Mouse (Mus musculus) limb, embryonic 14.5 days (tissue): ENCODE data around the gene Ifitm6. TPM values are rescaled to one million over a fixed set of nuclear protein-coding genes. Genes with fewer than 3 reads are reported as not detected.

Experiments used
- ATAC-seq: fragments of 200-750 bp; cut with Nextera tagmentation; 2 replicates; pipeline ENCODE4 v1.8.0; 2017; ENCODE audit warnings: low read depth, moderate number of reproducible peaks, moderate TSS enrichment; ENCODE audit not compliant: low FRiP score
- DNase-seq: peaks from one replicate; pipeline ENCODE4 v3.0.0-alpha.2; 2015; ENCODE audit warnings: low spot score
- H3K27ac ChIP-seq: fragments of 300-500 bp; sonication (generic); replicated peaks from 2 replicates; pipeline ENCODE4 v1.5.1; 2014; ENCODE audit warnings: low read depth, mild to moderate bottlenecking, low read length, moderate library complexity, mixed read lengths
- H3K27me3 ChIP-seq: fragments of 300-500 bp; sonication (generic); 2 replicates; pipeline ENCODE4 v1.6.1; 2014; ENCODE audit warnings: low read length, mixed read lengths; ENCODE audit not compliant: control insufficient read depth, insufficient read depth
- H3K36me3 ChIP-seq: fragments of 300-500 bp; sonication (generic); 2 replicates; pipeline ENCODE4 v1.6.1; 2014; ENCODE audit warnings: mild to moderate bottlenecking, low read length, moderate library complexity, mixed read lengths; ENCODE audit not compliant: control insufficient read depth, insufficient read depth
- H3K4me1 ChIP-seq: fragments of 300-500 bp; sonication (generic); 2 replicates; pipeline ENCODE4 v1.6.1; 2014; ENCODE audit warnings: antibody characterized with exemption, low read length, mixed read lengths; ENCODE audit not compliant: control insufficient read depth, insufficient read depth
- H3K4me2 ChIP-seq: fragments of 300-500 bp; sonication (generic); replicated peaks from 2 replicates; pipeline ENCODE4 v1.6.1; 2014; ENCODE audit warnings: low read depth, mild to moderate bottlenecking, low read length, moderate library complexity; ENCODE audit not compliant: severe bottlenecking
- H3K4me3 ChIP-seq: fragments of 300-500 bp; sonication (generic); replicated peaks from 2 replicates; pipeline ENCODE4 v1.5.1; 2014; ENCODE audit warnings: low read length
- H3K9ac ChIP-seq: fragments of 300-500 bp; sonication (generic); 2 replicates; pipeline ENCODE4 v1.6.1; 2014; ENCODE audit warnings: mild to moderate bottlenecking, low read depth, low read length, moderate library complexity; ENCODE audit not compliant: severe bottlenecking
- H3K9me3 ChIP-seq: fragments of 300-500 bp; sonication (generic); 2 replicates; pipeline ENCODE4 v1.6.1; 2016; ENCODE audit warnings: low read length; ENCODE audit not compliant: control insufficient read depth
- POLR2A ChIP-seq: fragments of 200-500 bp; IDR thresholded peaks from 2 replicates; pipeline ENCODE4 v1.8.0; 2012; ENCODE audit warnings: inconsistent platforms, mild to moderate bottlenecking, moderate library complexity, borderline replicate concordance; ENCODE audit not compliant: insufficient read depth, insufficient read length; ENCODE audit errors: extremely low read depth
- WGBS: fragments of 180-500 bp; shearing (Covaris S2); extraction: QIAGEN DNeasy Blood & Tissue Kit; methylation state at CpG from one replicate; pipeline ENCODE4 v1.1.7; 2014; 5-methylcytosine and 5-hydroxymethylcytosine counted together
- polyA plus RNA-seq, 2 experiments: library from polyadenylated mRNA; depleted of rRNA in 1 of 2; stranded (reverse) in 1 of 2; unstranded in 1 of 2; fragments of >200 nt; fragmentation: Nextera tagmentation in 1 of 2; extraction: Ambion mirVana in 1 of 2; gene quantifications; 2 replicates each; pipeline versions ENCODE4 v1.2.1 to v1.2.3; 2012 to 2014

Ifitm6 gene
- polyA plus RNA-seq, 2 experiments, result 1.7 to 1.8 TPM

GRCm38 (mm10) chr7:140990622-140991021 lies 27.1 kb downstream of the Ifitm6 start:
- ATAC-seq, result no peak
- Histone ChIP-seq H3K27me3 (no peaks in the 10 kb centered on the region), H3K4me3 (no peak overlapping the region), H3K9me3 (no peaks in the 10 kb centered on the region), H3K9ac (no peak overlapping the region), H3K36me3 (no peaks in the 10 kb centered on the region), H3K4me1 (peaks cover 8% of the 10 kb centered on the region), H3K4me2 (no peak overlapping the region), H3K27ac (no peak overlapping the region)
- 38% methylated on average over 5 of the region's 5 CpGs for WGBS
- DNase-seq, result no peak
- no peak for TF ChIP-seq POLR2A

GRCm38 (mm10) chr7:140990185-140990584 lies 27.5 kb downstream of the Ifitm6 start:
- no peak overlapping the region for H3K4me3 ChIP-seq
- H3K4me1 ChIP-seq, result peaks cover 8% of the 10 kb centered on the region
- no peak overlapping the region for H3K4me2 ChIP-seq
- no peaks in the 10 kb centered on the region for H3K9me3 ChIP-seq
- H3K27me3 ChIP-seq, result no peaks in the 10 kb centered on the region
- 60% methylated on average over 6 of the region's 6 CpGs for WGBS
- no peak overlapping the region for H3K9ac ChIP-seq
- ATAC-seq (no peak), DNase-seq (no peak)
- TF ChIP-seq POLR2A, result no peak
- H3K36me3 ChIP-seq, result no peaks in the 10 kb centered on the region
- H3K27ac ChIP-seq, result no peak overlapping the region

- H3K4me3 ChIP-seq, result no peak overlapping the region
- H3K36me3 ChIP-seq, result no peaks in the 10 kb centered on the region
- H3K27me3 ChIP-seq, result no peaks in the 10 kb centered on the region
- no peak overlapping the region for H3K9ac ChIP-seq
- no peak for TF ChIP-seq POLR2A
- no peak for ATAC-seq
- WGBS, result 79% methylated on average over 4 of the region's 4 CpGs
- no peak overlapping the region for H3K4me2 ChIP-seq
- no peak overlapping the region for H3K27ac ChIP-seq
- H3K4me1 ChIP-seq, result peaks cover 8% of the 10 kb centered on the region
- no peaks in the 10 kb centered on the region for H3K9me3 ChIP-seq
- DNase-seq, result no peak
Measured at GRCm38 (mm10) chr7:140989022-140989421, 28.7 kb downstream of the Ifitm6 start.

DNA sequence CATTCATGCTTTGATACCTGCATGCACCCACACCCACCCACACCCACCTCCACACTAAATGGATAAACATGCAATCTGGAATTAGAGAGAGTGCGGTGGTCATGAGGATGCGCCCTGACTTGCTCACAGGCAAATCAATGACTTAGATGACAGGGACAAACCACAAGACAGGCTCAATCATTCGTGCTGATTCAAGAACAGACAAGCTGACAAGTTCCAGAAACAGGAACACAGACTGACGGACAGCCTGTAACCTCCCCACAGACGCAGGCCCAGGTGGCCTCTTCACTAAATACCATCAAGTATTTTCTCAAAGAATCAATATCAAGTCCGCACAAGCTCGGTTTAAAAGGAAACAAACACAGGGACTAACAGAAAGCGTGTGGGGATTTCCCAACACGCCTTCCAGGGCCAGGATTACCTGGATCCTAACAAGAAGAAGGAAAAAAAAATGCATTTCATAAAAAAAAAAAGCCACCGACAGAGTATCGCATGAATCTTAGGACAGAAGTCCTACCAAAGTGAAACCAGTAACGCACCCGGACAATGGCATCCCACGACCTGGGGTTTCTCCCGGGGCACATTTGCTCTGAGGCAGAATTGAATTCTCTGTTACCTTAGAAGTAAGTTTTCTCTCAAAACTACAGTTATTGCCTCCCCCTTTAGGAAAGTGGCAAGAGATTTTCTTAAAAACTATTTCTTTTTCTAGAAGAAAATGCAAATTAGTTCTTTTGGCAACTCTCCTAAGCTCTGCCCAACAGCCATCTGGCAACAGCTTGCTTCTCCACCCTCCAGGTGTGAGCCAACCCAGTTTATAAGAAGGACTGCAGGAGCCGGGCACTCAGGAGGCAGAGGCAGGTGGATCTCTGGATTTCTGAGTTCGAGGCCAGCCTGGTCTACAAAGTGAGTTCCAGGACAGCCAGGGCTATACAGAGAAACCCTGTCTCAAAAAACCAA lies 30.3 kb downstream of the Ifitm6 start:
- WGBS, result 80% methylated on average over 17 of the region's 17 CpGs
- no peak for ATAC-seq
- no peak for TF ChIP-seq POLR2A
- DNase-seq, result no peak
- Histone ChIP-seq H3K4me1 (peaks cover 8% of the 10 kb centered on the region), H3K27me3 (no peaks in the 10 kb centered on the region), H3K4me3 (no peak overlapping the region), H3K27ac (no peak overlapping the region), H3K4me2 (no peak overlapping the region), H3K36me3 (no peaks in the 10 kb centered on the region), H3K9me3 (no peaks in the 10 kb centered on the region), H3K9ac (no peak overlapping the region)

DNA sequence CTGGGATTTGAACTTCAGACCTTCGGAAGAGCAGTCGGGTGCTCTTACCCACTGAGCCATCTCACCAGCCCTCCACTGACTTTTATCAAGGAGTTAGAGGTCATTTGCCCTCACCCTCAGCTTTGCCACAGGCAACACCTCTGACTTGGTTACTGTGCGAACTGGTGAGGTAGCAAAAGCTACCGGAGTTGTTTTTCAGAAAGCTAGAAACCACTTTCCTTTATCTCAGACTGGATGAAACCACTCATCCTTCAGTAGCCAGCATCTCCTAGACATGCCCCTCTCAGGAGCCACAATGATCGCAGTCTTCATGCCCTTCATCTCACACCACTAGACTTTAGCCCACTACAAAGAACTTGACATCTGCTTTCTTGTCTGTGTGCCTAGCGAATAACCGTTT lies 34.8 kb downstream of the Ifitm6 start:
- Histone ChIP-seq H3K27ac (no peak overlapping the region), H3K4me3 (no peak overlapping the region), H3K36me3 (no peaks in the 10 kb centered on the region), H3K27me3 (no peaks in the 10 kb centered on the region), H3K4me2 (no peak overlapping the region), H3K9ac (no peak overlapping the region), H3K4me1 (no peaks in the 10 kb centered on the region), H3K9me3 (no peaks in the 10 kb centered on the region)
- no peak for TF ChIP-seq POLR2A
- DNase-seq, result no peak
- WGBS, result 93% methylated on average over 7 of the region's 7 CpGs
- no peak for ATAC-seq
